Mouse (Mus musculus): ENCODE measurements around the gene Ctnnb1. TPM values are rescaled to one million over a fixed set of nuclear protein-coding genes. Genes with fewer than 3 reads are reported as not detected.

Ctnnb1 gene
- polyA plus RNA-seq, 1 experiment from 2014 or later = 966 TPM

GRCm38 (mm10) chr9:120963720-120964119 is 34.7 kb downstream of the Ctnnb1 start:
- no peaks in the 10 kb centered on the region for H3K4me1 ChIP-seq (ENCODE audit: control insufficient read depth, insufficient read depth, low read length)
- no peak overlapping the region for H3K27ac ChIP-seq (replicated peaks; ENCODE audit: low read depth, low read length)
- no peak for ATAC-seq (replicated peaks; ENCODE audit: insufficient number of reproducible peaks, low FRiP score, low TSS enrichment, low read depth)
- H3K9me3 ChIP-seq (replicated peaks; ENCODE audit: control insufficient read depth, low read length) = no peaks in the 10 kb centered on the region
- H3K36me3 ChIP-seq (replicated peaks; ENCODE audit: control insufficient read depth, insufficient read depth, low read depth, low read length) = peaks cover 43% of the 10 kb centered on the region
- no peaks in the 10 kb centered on the region for H3K27me3 ChIP-seq (ENCODE audit: control insufficient read depth, insufficient read depth, low read length)
- H3K4me2 ChIP-seq (ENCODE audit: low read depth, low read length) = no peak overlapping the region
- H3K4me3 ChIP-seq (ENCODE audit: low read depth, low read length) = no peak overlapping the region
- 91% methylated on average over 3 of the region's 3 CpGs for WGBS
- no peak for DNase-seq (ENCODE audit: low spot score)
- no peak overlapping the region for H3K9ac ChIP-seq (replicated peaks; ENCODE audit: low read length)

- Histone ChIP-seq H3K4me1 (ENCODE audit: control insufficient read depth, insufficient read depth, low read length) (no peaks in the 10 kb centered on the region), H3K9me3 (replicated peaks; ENCODE audit: control insufficient read depth, low read length) (no peaks in the 10 kb centered on the region), H3K9ac (replicated peaks; ENCODE audit: low read length) (no peak overlapping the region), H3K4me2 (ENCODE audit: low read depth, low read length) (no peak overlapping the region), H3K4me3 (ENCODE audit: low read depth, low read length) (no peak overlapping the region), H3K27me3 (ENCODE audit: control insufficient read depth, insufficient read depth, low read length) (no peaks in the 10 kb centered on the region), H3K36me3 (replicated peaks; ENCODE audit: control insufficient read depth, insufficient read depth, low read depth, low read length) (peaks cover 44% of the 10 kb centered on the region), H3K27ac (replicated peaks; ENCODE audit: low read depth, low read length) (no peak overlapping the region)
- no peak for DNase-seq (ENCODE audit: low spot score)
- 90% methylated on average over 5 of the region's 5 CpGs for WGBS
- no peak for ATAC-seq (replicated peaks; ENCODE audit: insufficient number of reproducible peaks, low FRiP score, low TSS enrichment, low read depth)
Measured at GRCm38 (mm10) chr9:120964224-120964623, 35.2 kb downstream of the Ctnnb1 start.

GRCm38 (mm10) chr9:120965007-120965406 is 36.0 kb downstream of the Ctnnb1 start:
- no peak for ATAC-seq (replicated peaks; ENCODE audit: insufficient number of reproducible peaks, low FRiP score, low TSS enrichment, low read depth)
- Histone ChIP-seq H3K4me1 (ENCODE audit: control insufficient read depth, insufficient read depth, low read length) (no peaks in the 10 kb centered on the region), H3K36me3 (replicated peaks; ENCODE audit: control insufficient read depth, insufficient read depth, low read depth, low read length) (peaks cover 38% of the 10 kb centered on the region), H3K4me2 (ENCODE audit: low read depth, low read length) (no peak overlapping the region), H3K9me3 (replicated peaks; ENCODE audit: control insufficient read depth, low read length) (no peaks in the 10 kb centered on the region), H3K9ac (replicated peaks; ENCODE audit: low read length) (no peak overlapping the region), H3K4me3 (ENCODE audit: low read depth, low read length) (no peak overlapping the region), H3K27ac (replicated peaks; ENCODE audit: low read depth, low read length) (no peak overlapping the region), H3K27me3 (ENCODE audit: control insufficient read depth, insufficient read depth, low read length) (no peaks in the 10 kb centered on the region)
- no peak for DNase-seq (ENCODE audit: low spot score)
- 93% methylated on average over 10 of the region's 10 CpGs for WGBS

DNA sequence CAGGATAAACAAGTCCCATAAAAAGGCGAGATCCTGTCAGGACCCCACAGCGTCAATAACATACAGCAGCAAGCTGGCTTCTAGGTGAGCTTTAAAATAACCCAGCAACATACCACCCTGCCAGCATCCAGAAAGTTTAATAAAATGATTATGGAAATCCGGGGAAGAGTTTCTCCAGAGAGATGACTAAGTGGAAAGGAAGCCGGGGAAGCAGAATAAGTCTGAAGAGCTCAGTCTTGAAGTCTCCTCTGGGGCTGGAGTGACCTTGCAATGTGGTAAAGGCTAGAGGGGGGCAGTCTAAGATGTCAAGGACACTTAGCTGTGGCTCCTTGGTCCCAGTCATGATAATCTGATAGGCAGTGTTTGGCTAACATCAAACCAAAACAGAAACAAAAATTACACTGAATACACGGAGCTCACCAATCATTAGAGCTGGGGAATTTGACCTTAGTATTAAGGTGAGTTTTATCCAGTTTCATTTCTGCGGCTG is 44.1 kb downstream of the Ctnnb1 start:
- no peak overlapping the region for H3K27ac ChIP-seq (replicated peaks; ENCODE audit: low read depth, low read length)
- 75% methylated on average over 6 of the region's 6 CpGs for WGBS
- H3K27me3 ChIP-seq (ENCODE audit: control insufficient read depth, insufficient read depth, low read length) = no peaks in the 10 kb centered on the region
- DNase-seq (ENCODE audit: low spot score) (no peak), ATAC-seq (replicated peaks; ENCODE audit: insufficient number of reproducible peaks, low FRiP score, low TSS enrichment, low read depth) (no peak)
- H3K9ac ChIP-seq (replicated peaks; ENCODE audit: low read length) = no peak overlapping the region
- H3K4me3 ChIP-seq (ENCODE audit: low read depth, low read length) = no peak overlapping the region
- no peaks in the 10 kb centered on the region for H3K4me1 ChIP-seq (ENCODE audit: control insufficient read depth, insufficient read depth, low read length)
- no peaks in the 10 kb centered on the region for H3K9me3 ChIP-seq (replicated peaks; ENCODE audit: control insufficient read depth, low read length)
- no peak overlapping the region for H3K4me2 ChIP-seq (ENCODE audit: low read depth, low read length)
- H3K36me3 ChIP-seq (replicated peaks; ENCODE audit: control insufficient read depth, insufficient read depth, low read depth, low read length) = peaks cover 7% of the 10 kb centered on the region

GRCm38 (mm10) chr9:120974209-120974608 is 45.2 kb downstream of the Ctnnb1 start:
- ATAC-seq (replicated peaks; ENCODE audit: insufficient number of reproducible peaks, low FRiP score, low TSS enrichment, low read depth) = no peak
- Histone ChIP-seq H3K4me1 (ENCODE audit: control insufficient read depth, insufficient read depth, low read length) (no peaks in the 10 kb centered on the region), H3K9ac (replicated peaks; ENCODE audit: low read length) (no peak overlapping the region), H3K27me3 (ENCODE audit: control insufficient read depth, insufficient read depth, low read length) (no peaks in the 10 kb centered on the region), H3K4me2 (ENCODE audit: low read depth, low read length) (no peak overlapping the region), H3K27ac (replicated peaks; ENCODE audit: low read depth, low read length) (no peak overlapping the region), H3K36me3 (replicated peaks; ENCODE audit: control insufficient read depth, insufficient read depth, low read depth, low read length) (no peaks in the 10 kb centered on the region; the same call in none of the 2 replicates), H3K9me3 (replicated peaks; ENCODE audit: control insufficient read depth, low read length) (no peaks in the 10 kb centered on the region), H3K4me3 (ENCODE audit: low read depth, low read length) (no peak overlapping the region)
- WGBS = 69% methylated on average over 2 of the region's 2 CpGs
- no peak for DNase-seq (ENCODE audit: low spot score)

DNA sequence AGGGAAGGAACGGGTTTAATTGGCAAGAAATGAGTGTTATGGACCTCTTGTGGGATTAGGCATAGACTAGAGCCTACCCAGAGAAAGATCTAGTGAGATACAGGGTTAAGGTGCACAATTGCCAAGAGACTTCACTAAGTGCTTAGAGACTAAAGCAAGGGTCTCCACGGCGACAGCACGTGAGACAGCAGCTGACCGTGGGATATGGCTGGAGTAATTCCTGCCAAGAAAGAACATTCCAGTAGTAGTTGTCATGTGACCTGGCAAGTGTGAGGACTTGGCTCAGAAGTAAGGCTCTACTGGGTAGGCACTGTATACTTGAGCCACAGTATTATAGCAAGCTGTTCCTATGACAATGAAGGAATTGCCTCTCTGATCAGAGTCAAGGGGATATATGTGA is 47.1 kb downstream of the Ctnnb1 start:
- Histone ChIP-seq H3K4me3 (ENCODE audit: low read depth, low read length) (no peak overlapping the region), H3K4me1 (ENCODE audit: control insufficient read depth, insufficient read depth, low read length) (no peaks in the 10 kb centered on the region), H3K9me3 (replicated peaks; ENCODE audit: control insufficient read depth, low read length) (no peaks in the 10 kb centered on the region), H3K9ac (replicated peaks; ENCODE audit: low read length) (no peak overlapping the region), H3K36me3 (replicated peaks; ENCODE audit: control insufficient read depth, insufficient read depth, low read depth, low read length) (no peaks in the 10 kb centered on the region; the same call in 1 of the 2 replicates), H3K27me3 (ENCODE audit: control insufficient read depth, insufficient read depth, low read length) (no peaks in the 10 kb centered on the region), H3K27ac (replicated peaks; ENCODE audit: low read depth, low read length) (no peak overlapping the region), H3K4me2 (ENCODE audit: low read depth, low read length) (no peak overlapping the region)
- no peak for DNase-seq (ENCODE audit: low spot score)
- 76% methylated on average over 5 of the region's 5 CpGs for WGBS
- ATAC-seq (replicated peaks; ENCODE audit: insufficient number of reproducible peaks, low FRiP score, low TSS enrichment, low read depth) = no peak

DNA sequence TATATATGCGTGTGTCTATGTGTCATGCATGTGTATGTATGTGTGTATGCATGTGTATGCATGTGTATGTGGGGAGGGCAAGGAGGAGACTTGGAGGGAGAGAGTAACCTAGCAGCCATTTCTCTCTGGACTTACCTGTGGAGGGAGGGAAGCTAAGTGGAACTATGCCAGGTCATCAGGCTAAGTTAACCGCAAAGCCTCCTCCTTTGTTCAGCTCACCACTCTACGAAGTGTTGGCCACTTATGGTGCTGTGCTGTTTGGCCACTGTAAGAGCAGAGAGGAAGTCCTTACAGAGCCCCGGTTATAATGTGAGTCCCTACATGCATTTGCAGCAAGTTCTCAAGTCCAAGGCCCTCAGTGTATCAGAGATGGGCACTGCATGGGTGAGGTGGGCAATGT is 47.8 kb downstream of the Ctnnb1 start:
- Histone ChIP-seq H3K9ac (replicated peaks; ENCODE audit: low read length) (no peak overlapping the region), H3K27me3 (ENCODE audit: control insufficient read depth, insufficient read depth, low read length) (no peaks in the 10 kb centered on the region), H3K4me3 (ENCODE audit: low read depth, low read length) (no peak overlapping the region), H3K27ac (replicated peaks; ENCODE audit: low read depth, low read length) (no peak overlapping the region), H3K4me1 (ENCODE audit: control insufficient read depth, insufficient read depth, low read length) (no peaks in the 10 kb centered on the region), H3K4me2 (ENCODE audit: low read depth, low read length) (no peak overlapping the region), H3K9me3 (replicated peaks; ENCODE audit: control insufficient read depth, low read length) (no peaks in the 10 kb centered on the region), H3K36me3 (replicated peaks; ENCODE audit: control insufficient read depth, insufficient read depth, low read depth, low read length) (no peaks in the 10 kb centered on the region; the same call in 1 of the 2 replicates)
- DNase-seq (ENCODE audit: low spot score) (no peak), ATAC-seq (replicated peaks; ENCODE audit: insufficient number of reproducible peaks, low FRiP score, low TSS enrichment, low read depth) (no peak)
- 95% methylated on average over 4 of the region's 4 CpGs for WGBS

- 85% methylated on average over 7 of the region's 7 CpGs for WGBS
- no peak for DNase-seq (ENCODE audit: low spot score)
Measured at GRCm38 (mm10) chr9:120981777-120982176, 52.8 kb downstream of the Ctnnb1 start.

More at GRCm38 (mm10) chr9:120981777-120982176, 52.8 kb downstream of the Ctnnb1 start:
- Histone ChIP-seq H3K4me3 (ENCODE audit: low read depth, low read length) (no peak overlapping the region), H3K27ac (replicated peaks; ENCODE audit: low read depth, low read length) (no peak overlapping the region), H3K9ac (replicated peaks; ENCODE audit: low read length) (no peak overlapping the region), H3K36me3 (replicated peaks; ENCODE audit: control insufficient read depth, insufficient read depth, low read depth, low read length) (no peaks in the 10 kb centered on the region; the same call in 1 of the 2 replicates), H3K27me3 (ENCODE audit: control insufficient read depth, insufficient read depth, low read length) (no peaks in the 10 kb centered on the region), H3K9me3 (replicated peaks; ENCODE audit: control insufficient read depth, low read length) (no peaks in the 10 kb centered on the region), H3K4me2 (ENCODE audit: low read depth, low read length) (no peak overlapping the region), H3K4me1 (ENCODE audit: control insufficient read depth, insufficient read depth, low read length) (no peaks in the 10 kb centered on the region)
- ATAC-seq (replicated peaks; ENCODE audit: insufficient number of reproducible peaks, low FRiP score, low TSS enrichment, low read depth) = no peak
